Mouse (Mus musculus) limb, embryonic 13.5 days (tissue): ENCODE measurements around the gene Ap1g1. TPM values are rescaled to one million over a fixed set of nuclear protein-coding genes. Genes with fewer than 3 reads are reported as not detected.
A peak's percentile ranks its signal among the peaks of the same experiment; 100 is the strongest.

Source experiments
- ATAC-seq: fragments of 200-750 bp; cut with Nextera tagmentation; 2 replicates; pipeline ENCODE4 v1.8.0; 2017; ENCODE audit warnings: low read depth, moderate number of reproducible peaks, moderate TSS enrichment; ENCODE audit not compliant: low FRiP score
- H3K27ac ChIP-seq: fragments of 300-500 bp; sonication (generic); 2 replicates; pipeline ENCODE4 v1.5.1; 2015; ENCODE audit warnings: inconsistent platforms, mild to moderate bottlenecking, moderate library complexity
- H3K27me3 ChIP-seq: fragments of 300-500 bp; sonication (generic); 2 replicates; pipeline ENCODE4 v1.6.1; 2015; ENCODE audit warnings: mild to moderate bottlenecking, inconsistent platforms
- H3K36me3 ChIP-seq: fragments of 300-500 bp; sonication (generic); 2 replicates; pipeline ENCODE4 v1.6.1; 2015; ENCODE audit warnings: inconsistent platforms, mild to moderate bottlenecking, moderate library complexity
- H3K4me1 ChIP-seq: fragments of 300-500 bp; sonication (generic); 2 replicates; pipeline ENCODE4 v1.6.1; 2015; ENCODE audit warnings: inconsistent platforms
- H3K4me2 ChIP-seq: fragments of 300-500 bp; sonication (generic); replicated peaks from 2 replicates; pipeline ENCODE4 v1.6.1; 2015; ENCODE audit warnings: inconsistent platforms, mild to moderate bottlenecking, moderate library complexity
- H3K4me3 ChIP-seq: fragments of 300-500 bp; sonication (generic); 2 replicates; pipeline ENCODE4 v1.5.1; 2015; ENCODE audit warnings: moderate library complexity, mild to moderate bottlenecking, inconsistent platforms
- H3K9ac ChIP-seq: fragments of 300-500 bp; sonication (generic); 2 replicates; pipeline ENCODE4 v1.6.1; 2015; ENCODE audit warnings: mild to moderate bottlenecking, inconsistent platforms
- H3K9me3 ChIP-seq: fragments of 300-500 bp; sonication (generic); 2 replicates; pipeline ENCODE4 v1.6.1; 2016; ENCODE audit warnings: inconsistent platforms
- WGBS: fragments of 180-500 bp; shearing (Covaris S2); methylation state at CpG from one replicate; pipeline ENCODE4 v1.1.7; 2015; 5-methylcytosine and 5-hydroxymethylcytosine counted together
- polyA plus RNA-seq: library from polyadenylated mRNA; unstranded; fragments of >200 nt; fragmentation: Nextera tagmentation; extraction: Ambion mirVana; gene quantifications from 2 replicates; pipeline ENCODE4 v1.2.1, GENCODE M21; 2015

The Ap1g1 gene
- polyA plus RNA-seq = 37.4 and 43.0 TPM in 2 replicates

DNA sequence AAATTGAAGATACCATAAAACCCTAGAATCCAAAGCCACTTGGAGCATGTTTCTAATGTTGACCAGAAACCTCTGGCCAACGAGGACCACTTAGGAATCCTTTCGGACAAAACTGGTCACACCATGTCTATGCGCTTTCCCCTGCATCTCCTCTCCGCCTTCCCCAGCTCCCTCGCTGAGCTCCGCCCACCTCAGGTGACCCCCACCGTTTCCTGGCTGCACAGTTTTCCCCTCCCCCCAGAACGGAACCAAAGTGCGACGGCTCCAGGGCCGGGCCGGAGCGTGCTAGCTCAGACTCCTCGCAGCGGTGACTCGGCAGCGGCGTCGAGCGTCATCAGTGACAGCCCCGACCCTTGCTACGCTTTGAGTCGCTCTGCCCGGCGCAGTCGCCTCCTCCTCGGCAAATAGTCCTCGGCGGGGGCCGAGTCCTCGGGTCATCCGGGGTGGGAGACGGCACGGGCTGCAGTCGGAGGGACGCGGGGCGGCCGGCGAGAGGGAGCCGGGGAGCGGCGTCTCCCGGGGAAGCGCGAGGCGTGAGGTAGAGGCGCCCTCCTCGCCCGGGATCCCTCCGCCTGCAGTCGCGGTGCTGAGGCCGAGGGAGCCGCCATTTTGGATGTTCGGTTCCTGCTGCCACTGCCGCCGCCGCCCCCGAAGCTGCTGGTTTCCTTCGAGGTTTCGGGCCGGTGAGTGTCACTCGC is at the start of gene Ap1g1:
Ap1g1 (plus strand) TSS at position 275 of the 698 bp plus-strand sequence.
- Histone ChIP-seq H3K9me3 (no peaks in the 10 kb centered on the region), H3K4me1 (peaks cover 18% of the 10 kb centered on the region), H3K9ac (peak within 1 kb of the TSS; percentile 95), H3K4me3 (peak within 1 kb of the TSS; percentile 98), H3K36me3 (no peaks in the 10 kb centered on the region), H3K4me2 (peak within 1 kb of the TSS; percentile 95), H3K27ac (peak within 1 kb of the TSS; percentile 97), H3K27me3 (peaks cover 8% of the 10 kb centered on the region)
- peak; percentile 99 for ATAC-seq
- under 1% methylated on average over 64 of the region's 64 CpGs for WGBS

DNA sequence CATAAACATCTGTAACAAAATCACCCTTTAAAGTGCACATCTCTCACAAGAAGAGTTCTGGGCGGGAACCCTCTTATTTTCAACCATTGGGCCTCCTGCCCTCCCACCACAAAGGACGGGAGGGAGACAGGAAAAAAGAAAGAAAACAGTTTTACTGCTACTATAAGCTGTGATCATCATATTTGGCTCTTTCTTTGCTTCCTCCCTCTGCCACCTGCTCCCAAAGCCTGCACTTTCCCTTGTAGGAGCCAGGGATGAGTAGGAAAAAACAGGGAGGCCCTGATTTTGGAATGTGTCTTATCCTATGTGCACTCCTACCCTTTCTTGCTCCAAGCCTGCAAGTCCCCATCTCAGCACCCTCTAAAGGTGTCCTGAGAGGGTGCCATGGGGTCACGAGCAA is 47.3 kb upstream of the Ap1g1 start:
- 73% methylated on average over 3 of the region's 3 CpGs for WGBS

GRCm38 (mm10) chr8:109734018-109734417 is 44.3 kb upstream of the Ap1g1 start:
- no peak for ATAC-seq
- Histone ChIP-seq H3K9ac (no peak overlapping the region), H3K27me3 (no peaks in the 10 kb centered on the region), H3K27ac (no peak overlapping the region), H3K4me3 (no peak overlapping the region), H3K9me3 (no peaks in the 10 kb centered on the region), H3K4me1 (peaks cover 10% of the 10 kb centered on the region), H3K4me2 (no peak overlapping the region), H3K36me3 (peaks cover 60% of the 10 kb centered on the region)
- WGBS = 88% methylated on average over 3 of the region's 3 CpGs

More for the DNA sequence above, 47.3 kb upstream of the Ap1g1 start:
- no peaks in the 10 kb centered on the region for H3K9me3 ChIP-seq
- no peak overlapping the region for H3K4me2 ChIP-seq
- H3K27ac ChIP-seq = no peak overlapping the region
- H3K9ac ChIP-seq = no peak overlapping the region
- ATAC-seq = no peak
- peaks cover 1% of the 10 kb centered on the region for H3K4me1 ChIP-seq
- H3K4me3 ChIP-seq = no peak overlapping the region
- H3K27me3 ChIP-seq = no peaks in the 10 kb centered on the region
- H3K36me3 ChIP-seq = peaks cover 84% of the 10 kb centered on the region

GRCm38 (mm10) chr8:109736819-109737218 is 41.5 kb upstream of the Ap1g1 start:
- H3K9ac ChIP-seq = peak overlapping the region; percentile 99
- H3K4me3 ChIP-seq = peak overlapping the region; percentile 98
- H3K36me3 ChIP-seq = peaks cover 32% of the 10 kb centered on the region
- WGBS = 9% methylated on average over 8 of the region's 8 CpGs
- H3K4me1 ChIP-seq = peaks cover 10% of the 10 kb centered on the region
- ATAC-seq = no peak
- H3K27ac ChIP-seq = peak overlapping the region; percentile 79; the same call in 1 of the 2 replicates
- H3K4me2 ChIP-seq = peak overlapping the region; percentile 95
- H3K27me3 ChIP-seq = no peaks in the 10 kb centered on the region
- no peaks in the 10 kb centered on the region for H3K9me3 ChIP-seq

- H3K4me1 ChIP-seq = peaks cover 10% of the 10 kb centered on the region
- H3K36me3 ChIP-seq = peaks cover 25% of the 10 kb centered on the region
- peak within 1 kb of the TSS; percentile 98 for H3K4me3 ChIP-seq
- H3K4me2 ChIP-seq = peak within 1 kb of the TSS; percentile 95
- H3K27me3 ChIP-seq = no peaks in the 10 kb centered on the region
- peak within 1 kb of the TSS; percentile 79; the same call in 1 of the 2 replicates for H3K27ac ChIP-seq
- H3K9me3 ChIP-seq = no peaks in the 10 kb centered on the region
- 0% methylated on average over 49 of the region's 59 CpGs for WGBS
- ATAC-seq = peak; percentile 82
- H3K9ac ChIP-seq = peak within 1 kb of the TSS; percentile 99
Measured at GRCm38 (mm10) chr8:109737237-109738048, 40.9 kb upstream of the Ap1g1 start, which contains the start of gene Atxn1l. Gene Atxn1l (minus strand): TSS chr8:109737739.

DNA sequence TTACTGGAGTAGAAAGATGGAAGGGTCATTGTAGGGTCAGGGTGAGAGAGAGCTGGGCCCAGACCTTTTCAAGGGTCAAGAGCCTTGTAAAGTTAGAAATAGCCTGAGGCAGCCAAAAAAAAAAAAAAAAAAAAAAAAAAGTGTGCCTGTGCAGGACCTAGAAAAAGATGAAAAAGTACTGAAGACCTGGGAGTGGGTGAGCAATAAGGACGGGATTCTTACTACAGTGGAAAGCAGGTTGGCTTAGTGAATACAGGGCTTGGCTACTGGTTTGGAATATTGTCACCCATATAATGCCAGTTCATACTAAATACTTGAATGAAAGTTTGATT is 40.3 kb upstream of the Ap1g1 start:
- Histone ChIP-seq H3K9me3 (no peaks in the 10 kb centered on the region), H3K4me2 (peak overlapping the region; percentile 95), H3K27ac (peak overlapping the region; percentile 79; the same call in 1 of the 2 replicates), H3K4me1 (peaks cover 10% of the 10 kb centered on the region), H3K27me3 (no peaks in the 10 kb centered on the region), H3K9ac (peak overlapping the region; percentile 99; the same call in 1 of the 2 replicates), H3K36me3 (peaks cover 20% of the 10 kb centered on the region), H3K4me3 (peak overlapping the region; percentile 98)
- WGBS = 74% methylated on average over 1 of the region's 1 CpGs
- no peak; the same call in 1 of the 2 replicates for ATAC-seq

GRCm38 (mm10) chr8:109747468-109748199 is 30.7 kb upstream of the Ap1g1 start:
- Histone ChIP-seq H3K9ac (no peak overlapping the region), H3K36me3 (no peaks in the 10 kb centered on the region), H3K4me1 (no peaks in the 10 kb centered on the region), H3K27me3 (peaks cover 2% of the 10 kb centered on the region; the same call in 1 of the 2 replicates), H3K27ac (no peak overlapping the region), H3K4me3 (no peak overlapping the region), H3K4me2 (no peak overlapping the region), H3K9me3 (no peaks in the 10 kb centered on the region)
- no peak for ATAC-seq
- 79% methylated on average over 12 of the region's 12 CpGs for WGBS

GRCm38 (mm10) chr8:109750274-109750673 is 28.1 kb upstream of the Ap1g1 start:
- Histone ChIP-seq H3K4me1 (no peaks in the 10 kb centered on the region), H3K9ac (no peak overlapping the region), H3K27me3 (peaks cover 2% of the 10 kb centered on the region; the same call in 1 of the 2 replicates), H3K27ac (no peak overlapping the region), H3K36me3 (no peaks in the 10 kb centered on the region), H3K4me3 (no peak overlapping the region), H3K9me3 (no peaks in the 10 kb centered on the region), H3K4me2 (no peak overlapping the region)
- 55% methylated on average over 5 of the region's 5 CpGs for WGBS
- no peak for ATAC-seq

- 75% methylated on average over 12 of the region's 12 CpGs for WGBS
- no peak overlapping the region for H3K9ac ChIP-seq
- peaks cover 2% of the 10 kb centered on the region; the same call in 1 of the 2 replicates for H3K27me3 ChIP-seq
- H3K9me3 ChIP-seq = no peaks in the 10 kb centered on the region
- no peaks in the 10 kb centered on the region for H3K36me3 ChIP-seq
- no peaks in the 10 kb centered on the region for H3K4me1 ChIP-seq
- no peak for ATAC-seq
- H3K27ac ChIP-seq = no peak overlapping the region
- no peak overlapping the region for H3K4me2 ChIP-seq
- no peak overlapping the region for H3K4me3 ChIP-seq
Measured at GRCm38 (mm10) chr8:109750699-109751098, 27.7 kb upstream of the Ap1g1 start.

- peaks cover 2% of the 10 kb centered on the region; the same call in 1 of the 2 replicates for H3K27me3 ChIP-seq
- H3K36me3 ChIP-seq = no peaks in the 10 kb centered on the region
- 87% methylated on average over 20 of the region's 20 CpGs for WGBS
- no peaks in the 10 kb centered on the region for H3K4me1 ChIP-seq
- no peak for ATAC-seq
- H3K9ac ChIP-seq = no peak overlapping the region
- H3K9me3 ChIP-seq = no peaks in the 10 kb centered on the region
- no peak overlapping the region for H3K27ac ChIP-seq
- no peak overlapping the region for H3K4me3 ChIP-seq
- no peak overlapping the region for H3K4me2 ChIP-seq
Measured at GRCm38 (mm10) chr8:109751731-109752485, 26.4 kb upstream of the Ap1g1 start.

DNA sequence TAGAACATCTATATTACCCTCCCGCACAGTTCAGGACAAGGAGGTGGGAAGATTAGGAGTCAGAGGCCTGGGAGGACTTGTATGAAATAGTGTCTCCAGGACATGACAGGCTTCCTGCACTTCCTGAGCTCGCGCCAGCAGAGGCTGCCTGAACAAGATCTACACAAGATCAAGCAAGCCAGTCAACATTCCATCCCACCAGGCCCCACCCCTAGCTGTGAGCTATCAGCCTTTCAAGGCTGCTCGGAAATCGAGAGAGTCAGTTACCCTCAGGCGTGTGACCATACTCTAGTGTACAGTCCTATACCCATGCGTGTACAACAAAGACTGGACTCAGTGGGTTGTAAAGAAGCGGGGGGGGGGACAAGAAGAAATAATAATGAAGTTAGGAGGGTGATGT is 23.7 kb upstream of the Ap1g1 start:
- H3K9ac ChIP-seq = no peak overlapping the region
- 85% methylated on average over 8 of the region's 8 CpGs for WGBS
- H3K4me2 ChIP-seq = no peak overlapping the region

More for the DNA sequence above, 23.7 kb upstream of the Ap1g1 start:
- no peaks in the 10 kb centered on the region for H3K4me1 ChIP-seq
- no peak overlapping the region for H3K27ac ChIP-seq
- no peaks in the 10 kb centered on the region for H3K36me3 ChIP-seq
- ATAC-seq = no peak
- no peak overlapping the region for H3K4me3 ChIP-seq
- no peaks in the 10 kb centered on the region for H3K9me3 ChIP-seq
- no peaks in the 10 kb centered on the region for H3K27me3 ChIP-seq
